Mouse (Mus musculus) intestine, embryonic 14.5 days (tissue): Measurements from ENCODE around the gene Cul7. TPM values are rescaled to one million over a fixed set of nuclear protein-coding genes. Genes with fewer than 3 reads are reported as not detected.

ENCODE experiments used
- ATAC-seq: fragments of 200-750 bp; cut with Nextera tagmentation; replicated peaks from 2 replicates; pipeline ENCODE4 v1.8.0; 2017; ENCODE audit warnings: low read depth, moderate number of reproducible peaks, moderate TSS enrichment, moderate library complexity; ENCODE audit not compliant: low FRiP score, low TSS enrichment
- DNase-seq: peaks from one replicate; pipeline ENCODE4 v3.0.0-alpha.2; 2018; ENCODE audit warnings: low spot score
- H3K27ac ChIP-seq: fragments of 300-500 bp; sonication (generic); 2 replicates; pipeline ENCODE4 v1.5.1; 2014; ENCODE audit warnings: low read depth, mild to moderate bottlenecking, control low read depth
- H3K27me3 ChIP-seq: fragments of 300-500 bp; sonication (generic); replicated peaks from 2 replicates; pipeline ENCODE4 v1.6.1; 2014; ENCODE audit warnings: low read length, control low read depth; ENCODE audit not compliant: control insufficient read depth, insufficient read depth
- H3K36me3 ChIP-seq: fragments of 300-500 bp; sonication (generic); 2 replicates; pipeline ENCODE4 v1.6.1; 2014; ENCODE audit warnings: low read length, control low read depth; ENCODE audit not compliant: control insufficient read depth, insufficient read depth
- H3K4me1 ChIP-seq: fragments of 300-500 bp; sonication (generic); replicated peaks from 2 replicates; pipeline ENCODE4 v1.6.1; 2014; ENCODE audit warnings: low read length, control low read depth, mixed read lengths; ENCODE audit not compliant: control insufficient read depth, insufficient read depth
- H3K4me2 ChIP-seq: fragments of 300-500 bp; sonication (generic); 2 replicates; pipeline ENCODE4 v1.6.1; 2014; ENCODE audit warnings: low read length
- H3K4me3 ChIP-seq: fragments of 300-500 bp; sonication (generic); 2 replicates; pipeline ENCODE4 v1.5.1; 2014; ENCODE audit warnings: low read depth, low read length, control low read depth, mixed read lengths
- H3K9ac ChIP-seq: fragments of 300-500 bp; sonication (generic); 2 replicates; pipeline ENCODE4 v1.6.1; 2014; ENCODE audit warnings: mild to moderate bottlenecking, low read length
- H3K9me3 ChIP-seq: fragments of 300-500 bp; sonication (generic); 2 replicates; pipeline ENCODE4 v1.6.1; 2016; ENCODE audit warnings: low read length, control low read depth; ENCODE audit not compliant: control insufficient read depth
- WGBS: fragments of 180-500 bp; shearing (Covaris S2); extraction: QIAGEN DNeasy Blood & Tissue Kit; methylation state at CpG from one replicate; pipeline ENCODE4 v1.1.7; 2014; 5-methylcytosine and 5-hydroxymethylcytosine counted together
- polyA plus RNA-seq: library from polyadenylated mRNA; unstranded; fragments of >200 nt; fragmentation: Nextera tagmentation; extraction: Ambion mirVana; gene quantifications from 2 replicates; pipeline ENCODE4 v1.2.1, GENCODE M21; 2014

Gene Cul7
- polyA plus RNA-seq, 1 experiment from 2014 or later: 43.7 TPM

DNA sequence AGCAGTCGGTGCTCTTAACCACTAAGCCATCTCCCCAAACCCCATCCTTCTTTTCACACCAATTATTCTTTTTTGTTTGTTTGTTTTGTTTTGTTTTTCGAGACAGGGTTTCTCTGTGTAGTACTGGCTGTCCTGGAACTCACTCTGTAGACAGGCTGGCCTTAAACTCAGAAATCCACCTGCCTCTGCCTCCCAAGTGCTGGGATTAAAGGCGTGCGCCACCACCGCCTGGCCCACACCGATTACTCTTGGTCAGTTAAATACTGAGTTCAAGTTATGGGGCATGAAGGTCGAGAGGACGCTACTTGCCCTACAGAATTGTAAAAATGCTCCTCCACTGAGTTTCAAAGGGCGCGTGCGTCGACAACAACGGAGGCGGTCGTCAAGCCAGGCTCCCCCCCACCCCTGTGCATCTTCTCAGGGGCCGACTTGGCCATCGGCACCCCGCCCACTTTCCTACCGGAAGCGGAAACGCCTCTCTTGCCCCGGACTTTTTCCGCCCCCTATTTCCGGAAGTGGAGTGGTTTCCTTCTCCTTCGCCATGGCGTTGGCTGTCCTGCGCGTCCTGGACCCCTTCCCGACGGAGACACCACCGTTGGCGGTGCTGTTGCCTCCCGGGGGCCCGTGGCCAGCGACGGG, 60.9 kb downstream of the Cul7 start, which contains the start of gene Pex6:
Gene Pex6, plus strand, starts transcription at position 505 of the 639 bp plus-strand sequence.
- WGBS: 8% methylated on average over 36 of the region's 36 CpGs

DNA sequence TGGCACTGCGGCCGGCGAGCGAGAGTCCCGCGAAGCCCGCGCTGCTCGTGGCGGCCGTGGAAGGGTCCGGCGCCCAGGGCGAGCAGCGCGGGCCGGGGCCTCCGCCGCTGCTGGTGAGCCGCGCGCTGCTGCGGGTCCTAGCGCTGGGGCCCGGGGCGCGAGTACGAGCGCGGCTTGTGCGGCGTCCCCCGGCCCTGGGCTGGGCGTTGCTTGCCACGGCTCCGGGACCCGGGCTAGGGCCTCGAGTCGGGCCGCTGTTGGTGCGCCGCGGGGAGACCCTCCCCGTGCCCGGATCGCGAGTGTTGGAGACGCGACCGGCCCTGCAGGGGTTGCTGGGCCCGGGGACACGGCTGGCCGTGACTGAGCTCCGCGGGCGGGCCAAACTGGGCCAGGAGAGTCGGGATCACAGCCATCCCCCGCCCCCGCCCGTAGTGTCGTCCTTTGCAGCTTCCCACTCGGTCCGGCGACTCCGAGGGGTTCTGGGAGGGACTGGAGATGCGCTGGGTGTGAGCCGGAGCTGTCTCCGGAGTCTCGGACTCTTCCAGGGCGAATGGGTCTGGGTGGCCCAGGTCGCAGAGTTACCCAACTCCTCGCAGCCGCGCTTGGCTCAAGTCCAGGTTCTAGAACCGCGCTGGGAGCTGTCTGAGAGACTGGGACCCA, 61.6 kb downstream of the Cul7 start:
- Histone ChIP-seq H3K27ac (peak overlapping the region; percentile 23; the same call in 1 of the 2 replicates), H3K4me3 (peak overlapping the region; percentile 72), H3K4me2 (peak overlapping the region; percentile 97), H3K9me3 (no peaks in the 10 kb centered on the region), H3K27me3 (no peaks in the 10 kb centered on the region), H3K36me3 (peaks cover 30% of the 10 kb centered on the region), H3K4me1 (peaks cover 11% of the 10 kb centered on the region; the same call in 1 of the 2 replicates), H3K9ac (peak overlapping the region; percentile 88)
- ATAC-seq (peak; percentile 66), DNase-seq (peak; percentile 62)
- WGBS: 1% methylated on average over 60 of the region's 76 CpGs

More for the DNA sequence above, 60.9 kb downstream of the Cul7 start, which contains the start of gene Pex6:
- Histone ChIP-seq H3K36me3 (peaks cover 27% of the 10 kb centered on the region), H3K4me1 (peaks cover 11% of the 10 kb centered on the region; the same call in 1 of the 2 replicates), H3K27ac (peak within 1 kb of the TSS; percentile 23; the same call in 1 of the 2 replicates), H3K4me2 (peak within 1 kb of the TSS; percentile 97), H3K9ac (peak within 1 kb of the TSS; percentile 88), H3K27me3 (no peaks in the 10 kb centered on the region), H3K9me3 (no peaks in the 10 kb centered on the region), H3K4me3 (peak within 1 kb of the TSS; percentile 72)
- peak; percentile 86 for ATAC-seq
- peak; percentile 94 for DNase-seq

DNA sequence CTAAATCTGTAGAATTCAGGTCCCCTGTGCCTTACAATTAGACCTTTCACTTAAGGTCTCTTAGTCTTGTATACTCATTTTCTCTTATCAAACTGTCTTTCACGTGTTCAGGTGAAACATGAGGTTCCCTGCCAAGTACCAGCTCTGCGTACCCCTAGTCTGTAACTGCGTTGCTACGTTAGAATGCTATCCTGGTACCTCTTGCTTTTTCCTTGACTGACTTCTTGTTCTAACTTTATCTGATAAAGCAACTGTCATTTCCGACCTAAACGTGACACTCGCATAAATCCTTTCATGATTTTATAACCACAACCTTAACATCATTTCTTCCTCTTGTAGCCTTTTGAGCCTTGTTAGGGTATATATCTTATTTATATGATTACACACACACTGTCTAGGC, 62.3 kb downstream of the Cul7 start:
- no peaks in the 10 kb centered on the region for H3K27me3 ChIP-seq
- peak overlapping the region; percentile 97 for H3K4me2 ChIP-seq
- no peaks in the 10 kb centered on the region for H3K9me3 ChIP-seq
- peak overlapping the region; percentile 88 for H3K9ac ChIP-seq
- H3K27ac ChIP-seq: no peak overlapping the region
- WGBS: 69% methylated on average over 7 of the region's 7 CpGs
- ATAC-seq (no peak), DNase-seq (no peak)
- H3K4me1 ChIP-seq: peaks cover 11% of the 10 kb centered on the region; the same call in 1 of the 2 replicates
- peaks cover 30% of the 10 kb centered on the region for H3K36me3 ChIP-seq
- peak overlapping the region; percentile 72 for H3K4me3 ChIP-seq

DNA sequence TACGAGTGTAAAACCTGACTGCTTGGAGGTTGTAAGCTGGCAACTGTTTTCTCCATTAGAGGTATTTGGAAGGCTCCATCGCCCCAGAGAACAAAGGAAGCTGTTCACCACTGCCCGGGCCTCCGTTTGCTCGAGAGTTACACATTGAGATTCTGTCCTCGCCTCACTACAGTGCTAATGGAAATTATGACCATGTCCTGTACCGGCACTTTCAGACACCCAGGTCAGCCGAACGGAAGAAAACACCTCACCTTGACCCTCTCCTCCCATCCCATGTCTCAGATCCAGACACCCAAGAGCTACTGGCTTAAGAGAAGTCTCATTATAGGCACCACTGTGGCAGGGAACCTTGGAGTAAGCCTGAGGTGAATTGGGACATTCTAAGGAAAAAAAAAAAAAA, 63.7 kb downstream of the Cul7 start:
- H3K9me3 ChIP-seq: no peaks in the 10 kb centered on the region
- WGBS: 88% methylated on average over 9 of the region's 9 CpGs
- H3K4me2 ChIP-seq: no peak overlapping the region
- H3K27me3 ChIP-seq: no peaks in the 10 kb centered on the region
- peaks cover 30% of the 10 kb centered on the region for H3K36me3 ChIP-seq
- ATAC-seq: no peak
- H3K4me1 ChIP-seq: peaks cover 11% of the 10 kb centered on the region; the same call in 1 of the 2 replicates
- no peak for DNase-seq
- H3K9ac ChIP-seq: no peak overlapping the region
- H3K4me3 ChIP-seq: no peak overlapping the region
- no peak overlapping the region for H3K27ac ChIP-seq

Other genes with a start within 250 kb of the Cul7 start
- 0.57 and 0.67 TPM in 2 replicates for gene Crip3, start 221.4 kb upstream of the Cul7 start, polyA plus RNA-seq
- not detected in 2 replicates for gene Slc22a7, start 211.9 kb upstream of the Cul7 start, polyA plus RNA-seq
- gene Ttbk1, start 162.7 kb upstream of the Cul7 start, polyA plus RNA-seq: 0.32 and 0.39 TPM in 2 replicates
- gene Dnph1, start 153.6 kb upstream of the Cul7 start, polyA plus RNA-seq: 58.4 and 64.4 TPM in 2 replicates
- 3.8 and 3.9 TPM in 2 replicates for gene Cul9, start 103.9 kb upstream of the Cul7 start, polyA plus RNA-seq
- 11.9 and 12.4 TPM in 2 replicates for gene Srf, start 94.2 kb upstream of the Cul7 start, polyA plus RNA-seq
- 54.0 and 56.6 TPM in 2 replicates for gene Ptk7, start 20.8 kb upstream of the Cul7 start, polyA plus RNA-seq
- gene Klc4, start 4.3 kb upstream of the Cul7 start, polyA plus RNA-seq: 42.1 and 45.7 TPM in 2 replicates
- 134 and 144 TPM in 2 replicates for gene Mrpl2, start 4.1 kb upstream of the Cul7 start, polyA plus RNA-seq
- gene Rrp36, start 24.0 kb downstream of the Cul7 start, polyA plus RNA-seq: 49.1 and 57.7 TPM in 2 replicates
- 156 and 161 TPM in 2 replicates for gene Mea1, start 28.5 kb downstream of the Cul7 start, polyA plus RNA-seq
- gene Klhdc3, start 30.6 kb downstream of the Cul7 start, polyA plus RNA-seq: 109 and 110 TPM in 2 replicates
- gene Ppp2r5d, start 54.8 kb downstream of the Cul7 start, polyA plus RNA-seq: 85.6 and 88.5 TPM in 2 replicates
- 18.3 and 20.8 TPM in 2 replicates for gene Pex6, start 61.1 kb downstream of the Cul7 start, polyA plus RNA-seq
- gene Gnmt, start 78.8 kb downstream of the Cul7 start, polyA plus RNA-seq: 0.23 and 1.5 TPM in 2 replicates
- 69.0 and 70.4 TPM in 2 replicates for gene Cnpy3, start 101.9 kb downstream of the Cul7 start, polyA plus RNA-seq
- gene Ptcra, start 113.4 kb downstream of the Cul7 start, polyA plus RNA-seq: 0.69 and 0.74 TPM in 2 replicates
- 87.5 and 89.9 TPM in 2 replicates for gene 2310039H08Rik, start 122.3 kb downstream of the Cul7 start, polyA plus RNA-seq
- gene Rpl7l1, start 132.3 kb downstream of the Cul7 start, polyA plus RNA-seq: 133 and 150 TPM in 2 replicates
- gene Bicral, start 208.1 kb downstream of the Cul7 start, polyA plus RNA-seq: 5.5 and 6.6 TPM in 2 replicates
- gene Tbcc, start 240.3 kb downstream of the Cul7 start, polyA plus RNA-seq: 50.5 and 54.8 TPM in 2 replicates